Mouse (Mus musculus): Measurements from ENCODE around the gene Grb14.

DNA sequence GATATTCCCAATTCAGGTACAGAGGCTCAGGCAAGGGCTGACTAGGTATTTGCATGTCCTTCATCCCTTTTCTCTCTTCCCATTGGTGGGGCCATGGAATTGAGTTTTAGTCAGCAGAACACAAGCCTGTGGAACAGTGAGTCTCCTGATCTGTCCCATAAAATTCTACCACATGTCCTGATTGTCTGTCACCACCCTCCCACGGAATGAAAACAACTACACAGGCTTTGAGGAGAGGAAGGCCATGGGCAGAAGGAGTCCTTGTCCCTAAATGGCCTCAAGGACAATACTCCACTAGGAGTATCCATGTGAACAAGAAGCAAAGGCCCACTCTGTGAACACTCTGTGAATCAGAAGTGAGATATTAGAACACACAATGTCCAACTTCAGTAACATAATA lies 69.3 kb downstream of the Grb14 start:
- TF ChIP-seq CTCF (IDR thresholded peaks at IDR 0.05 in 2 of 3, conservative IDR thresholded peaks at IDR 0.05 in 1 of 3; ENCODE audit: control insufficient read depth in 1 of 3, insufficient read depth in 1 of 3, low read depth in 2 of 3, low read length in 3 of 3, poor library complexity in 1 of 3, severe bottlenecking in 1 of 3) (no peak), MAFK (IDR thresholded peaks at IDR 0.05; ENCODE audit: borderline replicate concordance, low read depth, low read length) (no peak), MAZ (IDR thresholded peaks at IDR 0.05; ENCODE audit: low read depth, low read length) (no peak), POLR2A (IDR thresholded peaks at IDR 0.05; ENCODE audit: control insufficient read depth in 1 of 2, insufficient read depth in 1 of 2, low read depth in 1 of 2, low read length in 2 of 2, poor library complexity in 1 of 2) (no peak), KAT2A (conservative IDR thresholded peaks at IDR 0.05; ENCODE audit: low read depth, low read length) (no peak), MXI1 (IDR thresholded peaks at IDR 0.05; ENCODE audit: low read depth, low read length) (no peak), CHD2 (IDR thresholded peaks at IDR 0.05; ENCODE audit: low read length) (no peak), NELFE (IDR thresholded peaks at IDR 0.05; ENCODE audit: low read depth, low read length) (no peak), UBTF (IDR thresholded peaks at IDR 0.05; ENCODE audit: borderline replicate concordance, insufficient read depth, low read depth, low read length) (no peak), TAL1 (IDR thresholded peaks at IDR 0.05; ENCODE audit: low read length) (no peak)

Data from MEL (cell line).